Mouse (Mus musculus) myocyte (in vitro differentiated cells): ENCODE measurements around the gene Ccdc38.

Source experiments
- E2F4 ChIP-seq: IDR thresholded peaks from one replicate; pipeline ENCODE4 v1.6.1; 2011; ENCODE audit warnings: mild to moderate bottlenecking, control low read depth, moderate library complexity; ENCODE audit not compliant: insufficient read depth
- MYOD1 ChIP-seq, 3 experiments: IDR thresholded peaks; one replicate each; pipeline ENCODE4 v1.6.1; 2011; ENCODE audit warnings: control low read depth in 2 of 3, low read depth in 2 of 3, mild to moderate bottlenecking in 2 of 3, moderate library complexity in 1 of 3; ENCODE audit not compliant: insufficient read length in 2 of 3, control insufficient read depth in 1 of 3
- POLR2A ChIP-seq: IDR thresholded peaks from one replicate; pipeline ENCODE4 v1.6.1; 2011; ENCODE audit warnings: low read depth, mild to moderate bottlenecking, control low read depth, moderate library complexity; ENCODE audit not compliant: insufficient read length
- POLR2AphosphoS2 ChIP-seq: IDR thresholded peaks from one replicate; pipeline ENCODE4 v1.6.1; 2011; ENCODE audit warnings: low read depth, control low read depth; ENCODE audit not compliant: insufficient read length
- USF1 ChIP-seq: IDR thresholded peaks from one replicate; pipeline ENCODE4 v1.6.1; 2011; ENCODE audit warnings: low read depth, mild to moderate bottlenecking, control low read depth, moderate library complexity

DNA sequence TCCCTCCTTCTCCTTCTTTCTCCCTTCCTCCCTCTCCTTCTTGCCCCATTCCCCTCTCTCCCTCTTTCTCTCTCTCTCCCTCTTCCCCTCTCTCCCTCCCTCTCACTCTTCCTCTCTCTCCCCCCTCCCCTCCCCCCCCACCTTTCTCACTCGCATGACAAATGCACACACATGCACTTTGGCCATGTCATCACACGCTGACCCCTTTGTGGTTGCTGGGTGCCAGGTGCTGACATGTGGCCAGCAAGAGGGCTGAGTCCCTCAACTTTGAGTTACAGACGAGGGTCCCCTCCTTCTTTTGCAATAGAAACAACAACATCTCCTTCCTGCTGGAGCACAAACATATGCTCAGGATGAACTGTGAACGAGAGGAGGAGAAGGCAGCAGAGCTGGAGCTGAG is 34.5 kb downstream of the Ccdc38 start:
- TF ChIP-seq POLR2A (no peak), E2F4 (no peak), USF1 (no peak), MYOD1 (IDR thresholded peaks at IDR 0.05; ENCODE audit: control insufficient read depth in 1 of 3, insufficient read length in 2 of 3, low read depth in 2 of 3) (no peak), POLR2AphosphoS2 (no peak)
